In the genomic region with DNA sequence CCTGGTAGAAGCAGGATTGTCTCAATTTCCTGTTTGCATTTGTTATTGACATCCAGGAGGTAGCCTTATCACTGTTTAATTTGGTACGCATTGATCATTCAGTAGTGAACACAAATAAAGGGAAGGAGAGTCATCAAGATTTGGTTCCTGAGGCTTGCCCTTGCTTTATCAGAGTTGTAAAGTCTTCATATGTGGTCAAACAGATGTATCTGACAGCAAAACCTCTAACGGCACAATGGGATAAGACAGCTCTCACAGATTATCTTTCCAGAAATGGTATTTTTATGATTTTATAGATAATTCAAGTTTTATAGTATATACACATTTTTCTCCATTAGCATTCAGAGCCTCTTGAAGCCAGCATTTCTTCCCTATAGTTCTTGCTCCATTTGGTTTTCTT, we compare ENCODE assay signal across 28 mouse cellular contexts.
"Had no signal": no experiment of that assay in that cellular context is flagged by ENCODE, and none has a peak within 500 bp of the region (broad histone marks: within the 10 kb centered on the region; RNA-seq: fewer than 3 reads in every experiment).

No protein-coding gene starts in this region.

- H3K4me3 ChIP-seq: gastrocnemius, adult 2 months; heart, adult 2 months; heart, embryonic 13.5 days; heart, embryonic 15.5 days; hindbrain, embryonic 13.5 days; hindbrain, embryonic 15.5 days; kidney, embryonic 15.5 days; limb, embryonic 10.5 days; limb, embryonic 12.5 days; liver, embryonic 13.5 days; liver, embryonic 15.5 days had no signal

- H3K9ac ChIP-seq: heart, embryonic 13.5 days; heart, embryonic 15.5 days; hindbrain, embryonic 13.5 days; hindbrain, embryonic 15.5 days; kidney, embryonic 15.5 days; limb, embryonic 12.5 days; liver, embryonic 13.5 days; liver, embryonic 15.5 days had no signal

- H3K4me1 ChIP-seq: hindbrain, embryonic 13.5 days; hindbrain, embryonic 15.5 days; kidney, embryonic 15.5 days; limb, embryonic 10.5 days; limb, embryonic 12.5 days; liver, embryonic 15.5 days had no signal

- H3K36me3 ChIP-seq: heart, embryonic 15.5 days; hindbrain, embryonic 13.5 days; hindbrain, embryonic 15.5 days; liver, embryonic 13.5 days; liver, embryonic 15.5 days had no signal

- ATAC-seq: hindbrain, postnatal 0 days; intestine, embryonic 16.5 days had no signal

- DNase-seq: gastrocnemius, adult 2 months; gastrocnemius, postnatal 10 days; gastrocnemius, postnatal 25 days; heart, adult 2 months; heart, postnatal 14 days; heart, postnatal 36 days; kidney, adult 11 months; kidney, adult 2 months; kidney, adult 9 months; kidney, postnatal 14 days; kidney, postnatal 36 days; layer of hippocampus, adult 9-11 months; layer of hippocampus, postnatal 36 days; liver; liver, embryonic 13.5 days had no signal

- H3K9me3 ChIP-seq: heart, embryonic 13.5 days; heart, embryonic 15.5 days; hindbrain, embryonic 13.5 days; hindbrain, embryonic 15.5 days; kidney, embryonic 15.5 days; limb, embryonic 10.5 days; limb, embryonic 12.5 days; liver, embryonic 13.5 days; liver, embryonic 15.5 days had no signal

- H3K4me2 ChIP-seq: heart, embryonic 11.5 days; heart, embryonic 13.5 days; heart, embryonic 15.5 days; hindbrain, embryonic 13.5 days; hindbrain, embryonic 15.5 days; kidney, embryonic 15.5 days; limb, embryonic 12.5 days; liver, embryonic 11.5 days; liver, embryonic 13.5 days; liver, embryonic 15.5 days had no signal

- H3K27me3 ChIP-seq: heart, embryonic 13.5 days; heart, embryonic 15.5 days; hindbrain, embryonic 13.5 days; hindbrain, embryonic 15.5 days; kidney, embryonic 15.5 days; limb, embryonic 12.5 days; liver, embryonic 13.5 days; liver, embryonic 15.5 days had no signal

- H3K27ac ChIP-seq: gastrocnemius, adult 2 months; heart, adult 2 months; heart, embryonic 13.5 days; heart, embryonic 15.5 days; hindbrain, embryonic 13.5 days; hindbrain, embryonic 15.5 days; hindbrain, postnatal 0 days; kidney, embryonic 15.5 days; kidney, postnatal 0 days; limb, embryonic 10.5 days; limb, embryonic 12.5 days; liver, embryonic 13.5 days; liver, embryonic 15.5 days had no signal
